Mouse (Mus musculus) heart, embryonic 13.5 days (tissue): ENCODE measurements around the gene Ip6k1. TPM values are rescaled to one million over a fixed set of nuclear protein-coding genes. Genes with fewer than 3 reads are reported as not detected.

ENCODE experiments used
- ATAC-seq: fragments of 200-750 bp; cut with Nextera tagmentation; 2 replicates; pipeline ENCODE4 v1.8.0; 2017; ENCODE audit warnings: moderate TSS enrichment; ENCODE audit not compliant: insufficient number of reproducible peaks, low FRiP score, low TSS enrichment; ENCODE audit errors: extremely low read depth
- H3K27ac ChIP-seq: fragments of 300-500 bp; sonication (generic); replicated peaks from 2 replicates; pipeline ENCODE4 v1.5.1; 2015; ENCODE audit warnings: moderate library complexity, mild to moderate bottlenecking, inconsistent platforms
- H3K27me3 ChIP-seq: fragments of 300-500 bp; sonication (generic); replicated peaks from 2 replicates; pipeline ENCODE4 v1.6.1; 2015; ENCODE audit warnings: mild to moderate bottlenecking, inconsistent platforms
- H3K36me3 ChIP-seq: fragments of 300-500 bp; sonication (generic); 2 replicates; pipeline ENCODE4 v1.6.1; 2015; ENCODE audit warnings: mild to moderate bottlenecking, inconsistent platforms
- H3K4me1 ChIP-seq: fragments of 300-500 bp; sonication (generic); 2 replicates; pipeline ENCODE4 v1.6.1; 2015; ENCODE audit warnings: inconsistent platforms
- H3K4me2 ChIP-seq: fragments of 300-500 bp; sonication (generic); 2 replicates; pipeline ENCODE4 v1.6.1; 2015; ENCODE audit warnings: inconsistent platforms, mild to moderate bottlenecking, moderate library complexity
- H3K4me3 ChIP-seq: fragments of 300-500 bp; sonication (generic); 2 replicates; pipeline ENCODE4 v1.5.1; 2015; ENCODE audit warnings: moderate library complexity, mild to moderate bottlenecking, inconsistent platforms
- H3K9ac ChIP-seq: fragments of 300-500 bp; sonication (generic); 2 replicates; pipeline ENCODE4 v1.6.1; 2015; ENCODE audit warnings: inconsistent platforms, mild to moderate bottlenecking, moderate library complexity
- H3K9me3 ChIP-seq: fragments of 300-500 bp; sonication (generic); 2 replicates; pipeline ENCODE4 v1.6.1; 2016; ENCODE audit warnings: inconsistent platforms
- WGBS: fragments of 180-500 bp; shearing (Covaris S2); methylation state at CpG from one replicate; pipeline ENCODE4 v1.1.7; 2015; ENCODE audit warnings: mixed read lengths; 5-methylcytosine and 5-hydroxymethylcytosine counted together
- polyA plus RNA-seq: library from polyadenylated mRNA; unstranded; fragments of >200 nt; fragmentation: Nextera tagmentation; extraction: Ambion mirVana; gene quantifications from 2 replicates; pipeline ENCODE4 v1.2.1, GENCODE M21; 2015

Ip6k1 gene
- polyA plus RNA-seq, 1 experiment from 2014 or later = 37.0 TPM

DNA sequence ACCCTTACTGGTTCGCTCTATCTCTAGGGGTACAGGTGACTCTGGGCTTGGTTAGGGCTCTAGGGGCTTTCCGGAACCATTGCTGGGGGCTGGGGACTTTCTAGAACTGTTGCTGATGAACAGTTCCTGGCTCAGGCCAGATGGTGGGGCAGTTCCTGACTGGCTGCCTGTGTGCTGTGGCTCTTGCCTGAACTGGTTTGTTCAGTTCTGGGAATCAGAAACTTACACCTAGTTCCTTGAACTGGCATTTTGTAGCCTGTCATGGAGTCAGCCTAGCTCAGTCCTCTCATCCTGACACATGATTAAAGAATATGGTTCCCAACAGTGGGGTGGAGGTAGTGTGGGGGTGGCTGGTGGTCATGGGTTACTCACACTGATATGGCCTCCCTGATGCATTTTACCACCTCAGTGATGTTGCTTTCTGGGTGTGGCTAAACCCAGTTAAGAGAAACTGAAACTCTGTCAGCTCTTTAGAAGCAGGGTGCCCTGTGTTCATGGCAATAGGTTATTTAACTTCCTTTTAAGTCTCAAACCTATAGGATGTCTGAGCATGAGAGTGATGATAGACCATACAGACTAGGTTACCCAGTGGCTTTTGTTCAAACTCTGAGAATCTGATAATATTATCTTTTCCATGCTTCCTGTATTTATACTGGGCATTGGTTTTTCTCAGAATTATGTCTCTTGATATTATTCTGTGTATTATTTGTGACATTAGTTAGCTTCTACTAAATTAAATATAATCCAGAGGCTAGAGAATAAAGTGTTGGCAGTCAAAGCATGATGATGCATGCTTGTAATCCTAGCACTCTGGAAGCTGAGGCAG, 33.2 kb downstream of the Ip6k1 start:
- WGBS = 96% methylated on average over 2 of the region's 2 CpGs
- Histone ChIP-seq H3K4me3 (no peak overlapping the region), H3K27me3 (no peaks in the 10 kb centered on the region), H3K4me2 (no peak overlapping the region), H3K9ac (no peak overlapping the region), H3K4me1 (no peaks in the 10 kb centered on the region), H3K27ac (no peak overlapping the region), H3K36me3 (peaks cover 71% of the 10 kb centered on the region), H3K9me3 (no peaks in the 10 kb centered on the region)
- no peak for ATAC-seq

GRCm38 (mm10) chr9:108044751-108045492, 42.6 kb downstream of the Ip6k1 start:
- Histone ChIP-seq H3K36me3 (peaks cover 68% of the 10 kb centered on the region), H3K4me1 (peaks cover 24% of the 10 kb centered on the region)

GRCm38 (mm10) chr9:108046582-108046981, 44.3 kb downstream of the Ip6k1 start:
- 87% methylated on average over 4 of the region's 4 CpGs for WGBS
- Histone ChIP-seq H3K27ac (no peak overlapping the region), H3K4me2 (no peak overlapping the region), H3K36me3 (peaks cover 68% of the 10 kb centered on the region), H3K9ac (peak overlapping the region; percentile 81; the same call in 1 of the 2 replicates), H3K9me3 (no peaks in the 10 kb centered on the region), H3K4me3 (no peak overlapping the region), H3K27me3 (no peaks in the 10 kb centered on the region), H3K4me1 (peaks cover 34% of the 10 kb centered on the region)
- no peak for ATAC-seq

More at GRCm38 (mm10) chr9:108044751-108045492, 42.6 kb downstream of the Ip6k1 start:
- Histone ChIP-seq H3K27me3 (no peaks in the 10 kb centered on the region), H3K9ac (no peak overlapping the region), H3K9me3 (no peaks in the 10 kb centered on the region), H3K4me3 (no peak overlapping the region), H3K4me2 (no peak overlapping the region), H3K27ac (no peak overlapping the region)
- WGBS = 98% methylated on average over 8 of the region's 8 CpGs
- ATAC-seq = no peak

DNA sequence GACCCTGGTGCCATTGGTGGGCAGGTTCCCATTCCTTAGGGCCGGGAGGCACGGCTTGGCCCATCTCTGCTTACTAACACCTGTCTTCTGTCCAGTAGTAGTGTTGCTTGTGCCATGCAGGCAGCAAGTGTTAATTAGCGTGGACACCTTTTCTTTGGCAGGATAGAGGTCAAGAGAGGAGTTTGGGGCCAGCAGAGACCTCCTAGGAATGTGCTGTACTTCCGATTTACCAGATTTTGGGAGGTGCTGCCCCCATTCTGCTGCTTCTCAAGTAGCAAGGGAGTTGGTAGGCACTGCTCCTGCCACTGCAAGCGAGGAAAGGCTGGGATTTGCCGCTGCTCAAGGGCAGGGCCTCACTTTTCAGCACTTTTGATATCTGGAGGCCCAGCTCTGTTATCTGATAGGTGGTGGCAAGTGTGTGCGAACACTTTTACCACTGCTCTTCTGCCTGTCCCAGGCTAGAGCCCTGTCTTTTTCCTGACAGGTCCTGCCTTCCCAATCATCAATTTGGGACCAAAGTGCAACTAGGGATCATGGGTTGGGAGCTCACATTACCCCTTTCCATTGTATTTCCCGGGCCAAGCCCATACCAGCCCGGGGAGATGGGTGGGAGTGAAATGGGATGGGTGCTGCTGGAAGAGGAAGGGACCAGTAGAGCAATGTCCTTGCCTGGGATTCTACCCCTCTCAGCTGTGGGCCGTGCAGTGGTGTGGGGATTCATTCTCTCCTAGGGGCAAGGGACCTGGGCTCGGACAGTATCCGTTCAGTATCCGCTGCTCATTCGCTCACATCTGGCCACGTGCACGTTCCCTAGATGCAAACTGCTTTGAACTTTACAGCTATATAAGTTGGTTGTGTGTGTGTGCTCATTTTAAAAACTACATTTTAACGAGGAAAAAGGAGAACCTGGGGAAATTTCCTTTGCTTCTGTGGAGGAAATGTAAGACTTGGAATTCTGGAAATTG, 45.6 kb downstream of the Ip6k1 start:
- peak overlapping the region; percentile 79 for H3K27ac ChIP-seq
- H3K9me3 ChIP-seq = no peaks in the 10 kb centered on the region
- peak overlapping the region; percentile 94 for H3K4me3 ChIP-seq
- peak overlapping the region; percentile 81 for H3K9ac ChIP-seq
- WGBS = 27% methylated on average over 17 of the region's 17 CpGs
- no peaks in the 10 kb centered on the region for H3K27me3 ChIP-seq
- ATAC-seq = no peak
- H3K4me2 ChIP-seq = peak overlapping the region; percentile 97
- peaks cover 65% of the 10 kb centered on the region for H3K36me3 ChIP-seq
- peaks cover 40% of the 10 kb centered on the region for H3K4me1 ChIP-seq

DNA sequence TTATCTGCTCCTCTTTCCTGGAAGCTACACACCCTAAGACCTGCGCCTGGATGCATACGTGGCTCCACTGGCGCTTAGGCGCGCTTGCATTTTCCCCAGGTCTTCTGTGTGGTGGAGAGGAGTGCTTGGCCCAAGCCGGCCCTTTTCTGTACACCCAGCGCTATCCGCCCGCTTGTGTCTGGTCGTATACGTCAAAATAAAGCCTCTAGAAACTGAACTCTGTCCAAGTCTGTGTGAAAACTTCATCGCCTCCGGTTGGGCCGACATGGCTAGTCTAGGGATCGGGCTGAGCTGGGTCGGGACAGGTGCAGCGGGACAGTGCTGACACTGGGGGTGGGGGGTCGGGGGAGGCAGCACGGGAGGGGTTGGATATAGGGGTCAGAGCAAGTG, 46.3 kb downstream of the Ip6k1 start:
- peaks cover 62% of the 10 kb centered on the region for H3K36me3 ChIP-seq
- 1% methylated on average over 19 of the region's 19 CpGs for WGBS

GRCm38 (mm10) chr9:108049016-108049455, 46.7 kb downstream of the Ip6k1 start, which contains the start of gene Gmppb:
Gmppb (plus strand) TSS chr9:108049242.
- H3K4me2 ChIP-seq = peak within 1 kb of the TSS; percentile 97

More for the DNA sequence above, 46.3 kb downstream of the Ip6k1 start:
- Histone ChIP-seq H3K4me3 (peak overlapping the region; percentile 94), H3K4me1 (peaks cover 47% of the 10 kb centered on the region), H3K4me2 (peak overlapping the region; percentile 97), H3K27ac (peak overlapping the region; percentile 79), H3K9ac (peak overlapping the region; percentile 81), H3K9me3 (no peaks in the 10 kb centered on the region), H3K27me3 (no peaks in the 10 kb centered on the region)
- ATAC-seq = peak; percentile 5; the same call in 1 of the 2 replicates

GRCm38 (mm10) chr9:108049561-108050251, 47.4 kb downstream of the Ip6k1 start:
- Histone ChIP-seq H3K36me3 (peaks cover 66% of the 10 kb centered on the region), H3K9me3 (no peaks in the 10 kb centered on the region), H3K4me2 (peak overlapping the region; percentile 97), H3K9ac (peak overlapping the region; percentile 92), H3K27me3 (no peaks in the 10 kb centered on the region), H3K27ac (peak overlapping the region; percentile 73), H3K4me1 (peaks cover 48% of the 10 kb centered on the region), H3K4me3 (peak overlapping the region; percentile 94)
- 35% methylated on average over 15 of the region's 15 CpGs for WGBS
- no peak for ATAC-seq

More at GRCm38 (mm10) chr9:108049016-108049455, 46.7 kb downstream of the Ip6k1 start, which contains the start of gene Gmppb:
- Histone ChIP-seq H3K4me1 (peaks cover 48% of the 10 kb centered on the region), H3K36me3 (peaks cover 63% of the 10 kb centered on the region), H3K9ac (peak within 1 kb of the TSS; percentile 92), H3K4me3 (peak within 1 kb of the TSS; percentile 94), H3K9me3 (no peaks in the 10 kb centered on the region), H3K27ac (peak within 1 kb of the TSS; percentile 79), H3K27me3 (no peaks in the 10 kb centered on the region)
- WGBS = under 1% methylated on average over 39 of the region's 39 CpGs
- ATAC-seq = peak; percentile 90

DNA sequence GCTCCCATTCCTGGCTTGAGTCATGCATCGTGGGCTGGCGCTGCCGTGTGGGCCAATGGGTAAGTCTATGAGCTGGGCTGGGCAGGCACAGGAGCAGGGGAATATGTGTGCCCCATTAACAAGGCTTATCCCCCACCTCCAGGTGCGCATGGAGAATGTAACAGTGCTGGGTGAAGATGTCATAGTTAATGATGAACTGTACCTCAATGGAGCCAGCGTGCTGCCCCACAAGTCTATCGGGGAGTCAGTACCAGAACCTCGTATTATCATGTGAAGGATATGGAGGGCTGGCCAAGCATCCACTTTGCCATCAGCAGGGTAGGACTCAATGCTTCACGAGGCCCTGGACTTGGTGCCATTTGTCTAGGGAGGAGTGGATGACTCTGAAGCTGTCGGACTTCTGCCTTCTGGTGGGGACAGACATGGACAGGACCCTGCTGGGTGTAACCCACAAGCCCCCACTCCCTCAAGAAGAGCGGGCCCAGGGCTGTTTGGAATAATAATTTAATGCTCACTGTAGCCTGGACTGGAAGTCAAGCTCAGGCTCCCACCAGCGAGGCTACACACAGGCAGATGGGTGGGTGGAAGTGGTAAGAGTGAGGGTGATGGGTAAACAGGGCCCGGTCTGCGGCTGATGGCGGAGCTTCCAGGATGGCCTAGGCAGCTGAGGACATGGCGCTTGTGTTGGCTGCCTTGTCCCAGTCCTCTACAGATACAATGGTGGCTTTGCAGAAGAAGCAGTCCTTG, 49.1 kb downstream of the Ip6k1 start:
- Histone ChIP-seq H3K9ac (no peak overlapping the region), H3K4me3 (no peak overlapping the region), H3K27me3 (no peaks in the 10 kb centered on the region), H3K4me2 (no peak overlapping the region), H3K27ac (no peak overlapping the region), H3K36me3 (peaks cover 66% of the 10 kb centered on the region), H3K9me3 (no peaks in the 10 kb centered on the region), H3K4me1 (peaks cover 48% of the 10 kb centered on the region)
- no peak for ATAC-seq
- WGBS = 89% methylated on average over 15 of the region's 15 CpGs

GRCm38 (mm10) chr9:108051931-108052220, 49.6 kb downstream of the Ip6k1 start:
- Histone ChIP-seq H3K27ac (no peak overlapping the region), H3K9me3 (no peaks in the 10 kb centered on the region), H3K4me3 (no peak overlapping the region), H3K4me1 (peaks cover 46% of the 10 kb centered on the region), H3K9ac (no peak overlapping the region), H3K4me2 (no peak overlapping the region), H3K27me3 (no peaks in the 10 kb centered on the region), H3K36me3 (peaks cover 66% of the 10 kb centered on the region)
- 83% methylated on average over 4 of the region's 4 CpGs for WGBS
- ATAC-seq = no peak

DNA sequence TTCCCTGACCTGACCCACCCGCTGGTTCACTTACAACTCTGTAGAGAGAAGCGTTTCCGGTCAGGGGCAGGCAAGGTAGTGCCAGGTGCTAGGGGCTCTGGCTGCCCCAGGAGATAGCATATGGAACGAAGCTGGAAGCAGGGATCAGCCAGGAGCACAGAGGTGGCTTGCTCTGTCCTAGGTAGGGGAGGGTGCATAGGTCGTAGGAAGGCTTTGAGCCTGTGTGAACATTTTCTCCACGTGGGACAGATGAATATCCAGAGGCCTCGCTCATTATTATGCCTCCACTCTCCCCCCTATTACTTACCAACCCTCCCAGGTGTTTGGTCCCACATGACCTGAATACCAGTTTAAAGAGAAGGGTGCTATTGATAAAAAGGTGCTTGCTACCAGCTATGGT, 50.1 kb downstream of the Ip6k1 start:
- H3K9me3 ChIP-seq = no peaks in the 10 kb centered on the region
- H3K4me2 ChIP-seq = no peak overlapping the region
- H3K27ac ChIP-seq = peak overlapping the region; percentile 42; the same call in 1 of the 2 replicates
- H3K4me1 ChIP-seq = peaks cover 41% of the 10 kb centered on the region
- H3K27me3 ChIP-seq = no peaks in the 10 kb centered on the region
- WGBS = 81% methylated on average over 7 of the region's 7 CpGs
- H3K4me3 ChIP-seq = no peak overlapping the region
- no peak for ATAC-seq
- H3K9ac ChIP-seq = no peak overlapping the region
- peaks cover 66% of the 10 kb centered on the region for H3K36me3 ChIP-seq
